Mouse (Mus musculus): ENCODE data around the gene Emc7. TPM values are rescaled to one million over a fixed set of nuclear protein-coding genes. Genes with fewer than 3 reads are reported as not detected.

Emc7 gene
- polyA plus RNA-seq, 1 experiment, result 6.6 TPM

DNA sequence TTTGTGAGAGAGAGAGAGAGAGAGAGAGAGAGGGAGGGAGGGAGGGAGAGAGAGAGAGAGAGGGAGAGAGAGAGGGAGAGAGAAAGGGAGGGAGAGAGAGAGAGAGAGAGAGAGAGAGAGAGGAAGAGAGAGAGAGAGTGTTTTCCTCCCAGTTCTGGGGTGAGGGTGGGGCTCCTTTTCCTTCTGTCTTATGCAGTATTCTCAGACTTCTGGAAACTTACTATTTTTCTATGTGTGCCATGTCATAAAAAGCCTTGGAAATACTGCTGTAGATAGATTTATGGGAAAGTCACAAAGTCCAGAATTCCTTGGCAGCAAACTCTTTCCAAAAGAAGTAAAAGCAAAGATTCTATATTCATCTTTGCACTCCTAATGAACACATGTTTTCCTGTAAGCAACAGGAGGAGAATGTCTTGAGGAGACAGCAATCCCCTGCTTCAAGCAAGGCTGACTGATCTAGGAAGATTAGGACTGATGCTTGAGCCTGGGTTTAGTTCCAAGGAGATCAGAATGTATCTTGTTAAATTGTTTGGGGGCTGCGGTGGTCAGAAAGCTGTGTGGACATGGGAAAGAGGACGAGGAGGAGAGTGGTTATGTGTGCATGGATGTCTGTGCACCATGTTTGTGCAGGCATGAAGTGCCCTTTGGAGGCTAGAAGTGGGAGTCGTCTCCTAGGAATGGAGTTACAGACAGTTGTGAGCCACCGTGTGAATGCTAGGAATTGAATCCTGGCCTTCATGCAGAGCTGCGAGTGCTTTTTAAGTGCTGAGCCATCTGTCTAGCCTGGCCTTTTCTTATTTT lies 27.9 kb downstream of the Emc7 start:
- H3K27me3 ChIP-seq (ENCODE audit: control insufficient read depth, insufficient read depth, low read length, poor library complexity, severe bottlenecking), result no peaks in the 10 kb centered on the region
- H3K9me3 ChIP-seq (replicated peaks; ENCODE audit: control insufficient read depth, insufficient read depth, low read length, poor library complexity, severe bottlenecking), result no peaks in the 10 kb centered on the region
- no peak overlapping the region for H3K9ac ChIP-seq (ENCODE audit: low read depth, poor library complexity, severe bottlenecking)
- no peaks in the 10 kb centered on the region for H3K4me1 ChIP-seq (ENCODE audit: control insufficient read depth, insufficient read depth, low read length)
- no peak overlapping the region for H3K27ac ChIP-seq (ENCODE audit: insufficient read depth, low read length)
- TF ChIP-seq POLR2A (IDR thresholded peaks at IDR 0.05; ENCODE audit: insufficient read depth, low read length), result no peak
- H3K36me3 ChIP-seq (ENCODE audit: control insufficient read depth, insufficient read depth, low read length, poor library complexity, severe bottlenecking), result no peaks in the 10 kb centered on the region
- H3K4me3 ChIP-seq (ENCODE audit: low read depth, low read length), result no peak overlapping the region

DNA sequence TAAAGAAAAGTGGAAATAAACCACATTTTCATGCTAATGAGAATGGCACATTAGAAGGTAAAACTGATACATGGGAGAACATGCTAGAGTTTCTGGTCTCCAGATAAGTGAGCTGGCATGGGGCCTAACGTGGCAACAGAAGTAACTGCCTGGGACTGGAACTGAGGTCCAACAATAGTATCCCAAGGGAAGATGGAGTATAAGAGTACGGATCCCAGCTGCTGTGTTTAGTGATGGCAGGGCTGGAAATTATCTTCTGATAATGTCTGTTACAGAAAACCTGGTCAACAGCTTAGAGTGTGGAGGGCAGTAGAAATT lies 28.5 kb downstream of the Emc7 start:
- TF ChIP-seq CTCF (IDR thresholded peaks at IDR 0.05; ENCODE audit: low read depth, low read length) (no peak), EP300 (IDR thresholded peaks at IDR 0.05; ENCODE audit: insufficient read depth, low read depth, low read length) (no peak), POLR2A (IDR thresholded peaks at IDR 0.05; ENCODE audit: insufficient read depth, low read length) (no peak)
- no peaks in the 10 kb centered on the region for H3K27me3 ChIP-seq (ENCODE audit: control insufficient read depth, insufficient read depth, low read length, poor library complexity, severe bottlenecking)
- no peak overlapping the region for H3K27ac ChIP-seq (ENCODE audit: insufficient read depth, low read length)
- no peak overlapping the region for H3K4me3 ChIP-seq (ENCODE audit: low read depth, low read length)
- H3K9ac ChIP-seq (ENCODE audit: low read depth, poor library complexity, severe bottlenecking), result no peak overlapping the region
- H3K36me3 ChIP-seq (ENCODE audit: control insufficient read depth, insufficient read depth, low read length, poor library complexity, severe bottlenecking), result no peaks in the 10 kb centered on the region
- H3K4me1 ChIP-seq (ENCODE audit: control insufficient read depth, insufficient read depth, low read length), result no peaks in the 10 kb centered on the region
- no peaks in the 10 kb centered on the region for H3K9me3 ChIP-seq (replicated peaks; ENCODE audit: control insufficient read depth, insufficient read depth, low read length, poor library complexity, severe bottlenecking)

- H3K4me3 ChIP-seq (ENCODE audit: low read depth, low read length), result no peak overlapping the region
- no peak for TF ChIP-seq EP300 (IDR thresholded peaks at IDR 0.05; ENCODE audit: insufficient read depth, low read depth, low read length)
- no peak for TF ChIP-seq CTCF (IDR thresholded peaks at IDR 0.05; ENCODE audit: low read depth, low read length)
- no peak for TF ChIP-seq POLR2A (IDR thresholded peaks at IDR 0.05; ENCODE audit: insufficient read depth, low read length)
Measured at GRCm38 (mm10) chr2:112484886-112485285, 30.1 kb downstream of the Emc7 start.

DNA sequence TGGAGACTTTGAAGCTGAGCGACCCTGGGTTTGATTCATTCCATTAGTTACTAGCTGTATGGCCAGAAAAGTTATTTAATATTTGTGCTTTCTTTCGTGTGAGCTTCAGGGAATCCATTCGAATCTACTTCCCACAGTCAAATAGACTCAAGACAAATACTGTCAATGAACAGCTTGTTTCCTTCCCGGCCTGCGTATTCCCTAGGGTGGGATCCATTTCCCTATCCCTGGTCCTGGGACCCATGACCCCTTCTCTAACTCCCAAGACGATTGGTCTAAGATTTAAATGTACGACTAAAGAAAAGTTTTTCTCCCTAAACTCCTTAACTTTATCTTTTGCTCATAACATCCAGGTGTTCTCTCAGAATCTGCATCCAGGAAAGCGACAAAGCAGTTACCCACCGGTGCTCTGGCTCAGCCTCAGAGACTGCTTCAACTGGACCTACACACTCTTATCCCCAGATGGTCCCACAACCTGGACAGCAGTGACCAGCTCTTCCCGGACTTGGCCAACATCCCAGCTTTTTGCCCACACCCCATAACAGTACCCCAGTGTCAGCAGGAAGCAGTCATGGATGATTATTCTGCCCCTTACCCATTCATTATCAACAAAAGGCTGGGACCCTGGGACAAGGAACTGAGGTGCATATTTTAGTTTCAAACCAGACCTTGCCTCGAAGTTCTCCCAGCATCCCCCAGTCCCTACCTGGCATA lies 35.8 kb downstream of the Emc7 start:
- Histone ChIP-seq H3K9me3 (replicated peaks; ENCODE audit: control insufficient read depth, insufficient read depth, low read length, poor library complexity, severe bottlenecking) (no peaks in the 10 kb centered on the region), H3K27me3 (ENCODE audit: control insufficient read depth, insufficient read depth, low read length, poor library complexity, severe bottlenecking) (no peaks in the 10 kb centered on the region), H3K9ac (ENCODE audit: low read depth, poor library complexity, severe bottlenecking) (no peak overlapping the region), H3K36me3 (ENCODE audit: control insufficient read depth, insufficient read depth, low read length, poor library complexity, severe bottlenecking) (no peaks in the 10 kb centered on the region), H3K4me1 (ENCODE audit: control insufficient read depth, insufficient read depth, low read length) (peaks cover 1% of the 10 kb centered on the region), H3K4me3 (ENCODE audit: low read depth, low read length) (no peak overlapping the region), H3K27ac (ENCODE audit: insufficient read depth, low read length) (no peak overlapping the region)
- no peak for TF ChIP-seq EP300 (IDR thresholded peaks at IDR 0.05; ENCODE audit: insufficient read depth, low read depth, low read length)
- TF ChIP-seq POLR2A (IDR thresholded peaks at IDR 0.05; ENCODE audit: insufficient read depth, low read length), result no peak
- no peak for TF ChIP-seq CTCF (IDR thresholded peaks at IDR 0.05; ENCODE audit: low read depth, low read length)

More at GRCm38 (mm10) chr2:112484886-112485285, 30.1 kb downstream of the Emc7 start:
- H3K9me3 ChIP-seq (replicated peaks; ENCODE audit: control insufficient read depth, insufficient read depth, low read length, poor library complexity, severe bottlenecking), result no peaks in the 10 kb centered on the region
- no peaks in the 10 kb centered on the region for H3K27me3 ChIP-seq (ENCODE audit: control insufficient read depth, insufficient read depth, low read length, poor library complexity, severe bottlenecking)
- no peaks in the 10 kb centered on the region for H3K36me3 ChIP-seq (ENCODE audit: control insufficient read depth, insufficient read depth, low read length, poor library complexity, severe bottlenecking)
- H3K9ac ChIP-seq (ENCODE audit: low read depth, poor library complexity, severe bottlenecking), result no peak overlapping the region
- no peak overlapping the region for H3K27ac ChIP-seq (ENCODE audit: insufficient read depth, low read length)
- no peaks in the 10 kb centered on the region for H3K4me1 ChIP-seq (ENCODE audit: control insufficient read depth, insufficient read depth, low read length)

DNA sequence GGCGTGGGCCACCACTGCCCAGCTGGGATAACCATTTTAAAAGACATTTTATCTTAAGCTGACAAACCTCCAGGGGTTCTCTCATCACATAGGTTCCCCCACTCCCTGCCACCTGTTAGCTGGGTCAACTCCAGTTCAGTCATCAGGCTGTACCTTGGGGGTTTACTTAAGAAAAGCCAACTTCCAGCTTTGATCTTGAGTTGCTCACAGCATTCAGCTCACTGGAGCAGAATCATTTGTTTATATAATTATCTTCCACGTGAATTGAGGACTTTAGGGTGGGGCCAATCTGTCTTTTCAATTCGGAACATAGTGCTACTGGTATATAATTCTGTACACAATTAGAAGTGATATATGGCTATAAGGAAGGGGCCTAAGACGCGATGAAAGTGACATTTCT lies 36.8 kb downstream of the Emc7 start:
- TF ChIP-seq CTCF (IDR thresholded peaks at IDR 0.05; ENCODE audit: low read depth, low read length) (no peak), POLR2A (IDR thresholded peaks at IDR 0.05; ENCODE audit: insufficient read depth, low read length) (no peak), EP300 (IDR thresholded peaks at IDR 0.05; ENCODE audit: insufficient read depth, low read depth, low read length) (no peak)
- Histone ChIP-seq H3K27me3 (ENCODE audit: control insufficient read depth, insufficient read depth, low read length, poor library complexity, severe bottlenecking) (no peaks in the 10 kb centered on the region), H3K9ac (ENCODE audit: low read depth, poor library complexity, severe bottlenecking) (no peak overlapping the region)

DNA sequence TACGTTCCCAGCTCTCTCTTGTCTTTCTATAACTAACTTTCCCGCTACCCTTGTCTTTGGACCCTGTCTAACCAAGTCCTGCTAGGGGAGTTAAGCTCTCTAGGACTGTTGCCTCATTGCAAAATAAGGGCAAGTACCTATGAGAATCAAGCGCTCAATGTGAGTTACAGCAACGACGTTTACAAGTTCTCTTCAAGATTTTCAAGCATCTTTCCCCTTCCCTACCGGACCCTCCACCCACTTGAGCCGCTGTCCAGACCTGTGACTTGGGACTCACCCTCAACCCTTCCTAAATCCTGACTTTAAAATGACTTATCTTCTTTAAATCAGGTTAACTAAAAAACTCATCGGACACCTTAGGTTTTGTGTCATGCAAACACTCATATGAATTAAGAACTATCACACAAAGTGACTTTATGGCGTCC lies 37.6 kb downstream of the Emc7 start:
- Histone ChIP-seq H3K9me3 (replicated peaks; ENCODE audit: control insufficient read depth, insufficient read depth, low read length, poor library complexity, severe bottlenecking) (no peaks in the 10 kb centered on the region), H3K27me3 (ENCODE audit: control insufficient read depth, insufficient read depth, low read length, poor library complexity, severe bottlenecking) (no peaks in the 10 kb centered on the region), H3K4me3 (ENCODE audit: low read depth, low read length) (peak overlapping the region; percentile 89), H3K4me1 (ENCODE audit: control insufficient read depth, insufficient read depth, low read length) (peaks cover 1% of the 10 kb centered on the region), H3K27ac (ENCODE audit: insufficient read depth, low read length) (peak overlapping the region; percentile 38), H3K36me3 (ENCODE audit: control insufficient read depth, insufficient read depth, low read length, poor library complexity, severe bottlenecking) (no peaks in the 10 kb centered on the region), H3K9ac (ENCODE audit: low read depth, poor library complexity, severe bottlenecking) (peak overlapping the region; percentile 100)
- TF ChIP-seq EP300 (IDR thresholded peaks at IDR 0.05; ENCODE audit: insufficient read depth, low read depth, low read length) (no peak), POLR2A (IDR thresholded peaks at IDR 0.05; ENCODE audit: insufficient read depth, low read length) (no peak), CTCF (IDR thresholded peaks at IDR 0.05; ENCODE audit: low read depth, low read length) (no peak)

More for the DNA sequence above, 36.8 kb downstream of the Emc7 start:
- Histone ChIP-seq H3K9me3 (replicated peaks; ENCODE audit: control insufficient read depth, insufficient read depth, low read length, poor library complexity, severe bottlenecking) (no peaks in the 10 kb centered on the region), H3K4me3 (ENCODE audit: low read depth, low read length) (no peak overlapping the region), H3K27ac (ENCODE audit: insufficient read depth, low read length) (no peak overlapping the region), H3K4me1 (ENCODE audit: control insufficient read depth, insufficient read depth, low read length) (peaks cover 1% of the 10 kb centered on the region), H3K36me3 (ENCODE audit: control insufficient read depth, insufficient read depth, low read length, poor library complexity, severe bottlenecking) (no peaks in the 10 kb centered on the region)

All from ES-Bruce4 (cell line).